Mouse (Mus musculus) fat pad, adult 2 months (tissue): ENCODE results near the gene Lad1.

Experiments
- DNase-seq: peaks from one replicate; pipeline ENCODE4 v3.0.0-alpha.2; 2011; ENCODE audit warnings: low read depth, low spot score; ENCODE audit errors: extremely low read depth

The Lad1 gene

DNA sequence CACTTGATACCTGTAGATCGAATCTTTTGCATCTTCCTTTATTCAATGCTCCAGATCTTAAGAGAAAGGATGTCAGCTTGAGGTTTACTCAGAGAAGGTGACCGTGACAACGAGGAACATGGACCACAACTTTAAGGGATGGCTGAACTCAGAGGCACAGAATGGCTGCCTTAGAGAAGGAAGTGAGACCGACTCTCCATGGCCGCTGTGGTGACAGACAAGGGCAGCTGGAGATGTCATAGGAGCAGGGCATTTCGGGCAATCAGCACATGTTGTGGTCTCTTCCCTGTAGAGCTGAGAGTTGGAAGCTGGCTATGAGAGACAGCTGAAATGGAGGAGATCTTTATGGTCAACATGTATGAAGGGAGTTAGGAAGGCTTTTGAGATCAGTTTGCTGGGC, 46.4 kb downstream of the Lad1 start:
- DNase-seq, result no peak

DNA sequence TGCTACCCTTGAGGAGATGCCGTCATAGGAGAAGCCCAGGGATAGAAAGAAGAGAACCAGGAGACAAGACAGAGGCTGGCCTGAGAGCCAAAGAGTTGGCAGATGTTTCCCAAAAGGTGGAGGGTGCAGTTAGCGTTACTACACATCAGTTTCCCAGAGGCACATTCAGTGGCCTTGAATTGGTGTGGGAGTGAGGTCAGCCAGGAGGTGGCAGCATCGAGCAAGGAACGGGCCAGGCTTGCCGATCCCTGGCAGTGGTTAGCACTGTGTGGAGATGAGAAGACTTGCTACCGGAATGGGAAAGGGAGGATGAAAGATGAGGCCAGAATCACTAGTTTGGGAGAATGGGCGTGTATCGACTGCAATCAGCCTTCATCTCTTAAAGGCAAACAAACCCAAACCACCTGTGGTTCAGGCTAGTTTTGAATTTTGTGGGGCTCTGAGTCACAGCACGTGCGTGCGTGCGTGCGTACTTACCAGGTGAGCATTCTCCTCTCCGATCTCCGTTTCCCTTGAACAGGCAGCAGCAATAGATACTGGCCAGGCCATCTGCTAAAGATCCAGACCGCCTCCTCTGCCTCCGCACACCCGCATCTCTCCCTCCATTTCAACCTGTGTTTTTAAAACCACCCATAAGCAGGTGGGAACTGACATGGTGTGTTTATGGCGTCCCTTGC, 47.3 kb downstream of the Lad1 start:
- no peak for DNase-seq

DNA sequence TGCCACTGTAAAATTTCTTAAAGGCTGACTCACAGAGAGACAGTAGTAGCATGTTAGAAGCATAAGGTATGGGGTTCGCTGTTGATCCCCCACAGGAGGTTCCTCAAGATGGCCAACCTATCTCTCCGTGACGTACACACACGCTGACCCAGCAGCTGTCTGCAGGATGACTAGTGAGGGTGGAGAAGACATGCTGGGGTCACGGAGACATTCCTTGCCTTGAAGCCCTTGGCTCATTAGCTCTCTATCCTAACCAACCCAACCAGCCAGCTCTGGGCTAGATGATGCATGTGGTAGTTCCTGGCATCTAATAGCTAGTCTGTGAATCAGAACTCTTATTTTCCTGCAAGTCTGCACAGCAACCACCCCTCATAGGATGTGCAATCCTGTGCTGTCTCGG, 50.2 kb downstream of the Lad1 start:
- DNase-seq, result no peak

DNA sequence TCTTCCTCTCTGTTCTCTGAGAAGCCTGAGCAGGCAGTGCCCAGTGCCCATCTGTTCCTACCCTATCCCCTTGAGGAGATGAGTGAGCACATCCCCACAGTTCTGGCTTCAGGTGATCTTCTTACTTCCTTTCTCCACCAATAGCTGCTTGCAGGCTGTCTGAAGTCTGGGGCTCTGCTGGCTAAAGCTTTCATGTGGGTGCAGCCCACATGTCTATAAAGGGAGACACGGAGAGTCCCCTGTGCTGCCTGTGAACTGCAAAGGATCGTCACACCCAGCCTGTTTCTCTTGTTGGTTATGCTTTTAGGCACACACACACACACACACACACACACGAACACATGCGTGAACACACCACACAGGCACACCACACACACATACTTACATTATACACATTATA, 54.6 kb downstream of the Lad1 start:
- DNase-seq, result no peak

DNA sequence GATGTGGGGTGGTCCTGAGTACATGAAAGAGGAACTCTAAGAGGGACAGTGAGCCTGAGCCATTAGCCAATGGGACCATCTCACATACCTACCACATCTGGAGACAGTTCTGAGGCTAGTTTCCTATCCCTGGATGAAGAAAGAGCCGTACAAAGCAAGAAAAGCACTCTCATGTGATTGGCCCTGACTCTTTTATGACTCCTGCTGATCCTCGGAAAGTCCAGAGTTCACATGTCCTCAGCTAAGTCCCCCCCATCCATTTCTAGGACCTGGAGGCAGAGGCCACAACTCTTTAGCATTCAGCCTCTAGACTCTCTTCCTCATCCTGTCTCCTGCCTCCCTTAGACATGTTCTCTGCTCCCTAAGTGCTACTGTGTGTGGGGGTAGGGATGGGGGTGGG, 58.9 kb downstream of the Lad1 start:
- DNase-seq, result no peak

DNA sequence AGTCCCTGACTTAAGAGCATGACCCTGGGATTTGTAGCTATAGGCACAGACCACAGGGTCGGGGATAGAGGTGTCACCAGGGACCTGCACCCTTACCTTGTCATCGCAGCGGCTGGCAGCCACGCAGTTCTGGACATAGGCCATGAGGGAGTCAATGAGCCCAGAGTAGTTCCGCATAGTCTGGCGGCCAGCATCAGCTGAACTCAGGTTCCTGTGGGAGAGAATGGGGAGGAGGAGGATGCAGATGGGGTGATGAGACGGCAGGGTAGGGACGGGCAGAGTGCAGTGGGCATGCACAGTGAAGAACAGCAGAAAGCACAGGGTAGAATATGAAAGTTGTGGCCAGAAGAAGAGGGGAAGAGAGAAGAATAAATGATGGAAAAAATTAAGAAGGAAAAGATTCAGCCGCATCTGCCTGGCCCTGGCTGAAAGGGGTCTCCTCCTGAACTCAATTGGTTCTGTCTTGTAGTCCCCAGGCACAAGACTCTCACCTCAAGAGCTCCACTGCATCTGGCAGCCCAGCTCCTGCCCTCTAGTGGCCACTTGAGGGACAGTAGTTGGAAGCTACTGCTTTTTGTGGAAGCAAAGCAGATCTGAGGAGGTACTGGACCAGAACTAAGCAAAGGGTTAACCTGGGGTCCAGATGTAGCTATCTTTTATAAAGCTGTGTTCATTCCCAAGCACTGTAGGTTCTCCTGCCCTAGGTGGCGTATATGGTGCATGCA, 64.1 kb downstream of the Lad1 start:
- DNase-seq, result no peak
